Mouse (Mus musculus) R1 (cell line): Measurements from ENCODE around the gene Nol6.
"Not testable (repeated sequence)": the region's sequence is repeated elsewhere in the genome, so short reads cannot be mapped to it uniquely, and the experiment has no call there.

Experiments used
- DNase-seq: peaks from one replicate; pipeline ENCODE4 v3.0.0-alpha.2; 2018; ENCODE audit warnings: low read depth, low spot score

Gene Nol6

DNA sequence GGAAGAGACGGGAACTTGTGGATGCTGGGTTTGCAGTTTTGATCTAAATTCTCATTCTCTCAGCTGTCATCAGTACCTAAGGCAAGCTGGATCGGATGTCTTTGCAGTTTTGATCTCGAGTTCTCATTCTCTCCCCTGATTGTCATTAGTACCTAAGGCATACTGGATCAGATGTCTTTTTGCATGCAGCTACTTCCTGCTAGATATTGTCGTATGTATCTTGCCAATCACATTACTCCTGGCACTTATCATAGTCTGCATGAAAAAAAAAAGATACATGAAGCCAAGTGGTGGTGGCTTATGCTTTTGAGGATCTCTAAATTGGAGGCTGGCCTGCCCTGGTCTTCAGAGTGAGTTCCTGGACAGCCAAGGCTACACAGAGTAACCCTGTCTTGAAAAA, 39.4 kb downstream of the Nol6 start:
- no peak for DNase-seq

DNA sequence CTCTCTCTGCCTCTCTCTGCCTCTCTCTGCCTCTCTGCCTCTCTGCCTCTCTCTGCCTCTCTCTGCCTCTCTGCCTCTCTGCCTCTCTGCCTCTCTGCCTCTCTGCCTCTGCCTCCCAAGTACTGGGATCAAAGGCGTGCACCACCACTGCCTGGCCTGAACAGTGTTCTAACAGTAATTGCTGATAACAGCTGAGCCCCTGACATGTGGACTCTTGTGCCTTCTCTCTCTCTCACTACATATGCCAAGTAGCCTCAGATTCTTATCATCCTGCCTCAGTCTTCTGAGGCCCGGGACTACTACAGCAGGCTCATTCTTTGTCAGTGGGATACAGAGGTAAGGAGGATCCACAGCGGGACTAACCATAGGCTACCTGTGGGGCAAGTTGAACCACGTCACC, 41.5 kb downstream of the Nol6 start:
- not testable (repeated sequence) for DNase-seq

DNA sequence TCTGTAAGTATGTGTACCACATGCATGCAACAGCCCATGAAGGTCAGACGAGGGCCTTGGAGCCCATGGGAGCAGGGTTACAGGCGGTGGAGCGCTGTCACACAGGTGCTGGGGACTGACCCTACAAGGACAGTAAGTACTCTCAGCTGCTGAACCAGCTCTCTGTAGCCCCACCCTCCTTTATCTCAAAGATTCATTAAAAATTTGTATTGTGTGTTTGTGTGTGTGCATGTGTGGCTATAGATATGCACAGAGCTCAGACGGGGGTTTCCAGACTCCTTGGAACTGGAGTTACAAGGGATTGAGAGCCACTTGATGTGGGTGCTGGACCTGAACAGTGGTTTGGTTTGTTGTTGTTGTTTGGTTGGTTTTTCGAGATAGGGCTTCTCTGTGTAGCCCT, 42.5 kb downstream of the Nol6 start:
- no peak for DNase-seq

DNA sequence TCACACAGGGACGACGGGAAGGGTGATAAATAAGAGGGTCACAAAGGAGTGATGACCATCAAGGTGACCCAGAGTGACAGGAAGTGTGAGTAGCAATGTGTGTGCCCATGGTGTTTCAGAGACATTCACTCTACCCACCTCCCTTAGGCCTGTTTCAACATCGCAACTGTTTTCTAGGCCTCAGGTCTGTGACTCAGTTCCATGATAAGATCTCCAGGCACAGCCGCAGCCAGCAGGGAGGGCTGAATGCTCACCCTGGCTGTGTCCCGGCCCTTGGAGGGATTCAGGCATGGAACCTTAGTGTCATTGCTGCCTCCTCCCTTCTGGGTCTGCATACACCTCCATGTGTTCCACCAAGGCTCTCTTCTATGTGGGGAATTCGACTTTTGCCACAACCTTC, 45.5 kb downstream of the Nol6 start:
- no peak for DNase-seq

DNA sequence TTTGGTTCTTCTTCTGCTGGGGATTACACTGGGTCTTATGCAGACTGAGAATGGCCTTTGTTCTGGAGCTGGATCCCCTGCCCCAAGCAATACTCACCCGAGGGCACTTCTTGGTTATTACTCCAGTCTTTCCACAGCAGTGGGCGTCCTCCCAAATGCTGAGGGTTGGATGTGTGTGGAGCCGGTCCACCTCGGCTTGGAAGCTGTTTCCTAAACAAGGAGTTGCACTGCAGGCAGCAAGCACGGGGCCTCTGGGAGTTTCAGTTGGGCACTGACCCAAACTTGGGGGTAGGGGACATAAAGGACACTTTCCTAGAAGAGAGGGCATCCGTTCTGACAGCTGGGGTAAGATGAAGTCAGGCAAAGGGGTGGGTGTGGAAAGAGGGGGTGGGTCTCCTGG, 49.8 kb downstream of the Nol6 start:
- DNase-seq = no peak

DNA sequence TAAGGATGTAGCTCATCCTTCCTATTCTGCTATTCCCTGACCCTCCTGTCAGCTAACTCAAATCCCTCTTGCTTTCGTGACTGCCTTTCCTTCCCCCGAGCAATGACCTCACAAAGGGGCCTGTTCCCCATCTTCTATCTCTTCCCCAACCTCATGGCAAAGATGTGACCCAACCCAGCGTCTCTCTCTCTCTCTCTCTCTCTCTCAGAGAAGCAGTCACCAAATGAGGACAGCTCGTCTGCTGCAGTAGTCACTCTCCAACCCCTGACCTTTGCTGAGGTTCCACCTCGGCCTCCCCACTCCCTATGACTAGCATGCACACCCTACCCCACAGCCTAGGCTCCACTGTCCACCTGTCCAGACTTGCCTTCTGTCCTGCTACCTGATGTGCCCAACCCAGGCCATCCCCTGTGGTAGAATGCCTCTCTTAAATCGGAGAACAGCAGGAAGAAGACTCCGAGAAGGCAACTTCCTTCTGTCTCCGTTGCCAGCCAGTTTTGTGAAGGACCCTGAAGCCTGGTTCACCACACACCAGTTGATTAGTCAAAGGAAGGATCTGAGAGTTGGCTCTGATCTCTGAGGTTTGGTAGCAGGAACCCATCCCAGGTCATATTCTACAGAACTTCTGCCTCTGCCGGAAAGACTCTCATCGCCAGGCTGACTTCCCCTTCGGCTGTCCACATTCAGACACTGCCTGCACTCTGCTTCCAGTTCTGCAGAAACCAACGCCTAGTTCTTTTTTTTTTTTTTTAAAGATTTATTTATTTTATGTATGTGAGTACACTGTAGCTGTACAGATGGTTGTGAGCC, 51.0 kb downstream of the Nol6 start:
- DNase-seq = no peak

DNA sequence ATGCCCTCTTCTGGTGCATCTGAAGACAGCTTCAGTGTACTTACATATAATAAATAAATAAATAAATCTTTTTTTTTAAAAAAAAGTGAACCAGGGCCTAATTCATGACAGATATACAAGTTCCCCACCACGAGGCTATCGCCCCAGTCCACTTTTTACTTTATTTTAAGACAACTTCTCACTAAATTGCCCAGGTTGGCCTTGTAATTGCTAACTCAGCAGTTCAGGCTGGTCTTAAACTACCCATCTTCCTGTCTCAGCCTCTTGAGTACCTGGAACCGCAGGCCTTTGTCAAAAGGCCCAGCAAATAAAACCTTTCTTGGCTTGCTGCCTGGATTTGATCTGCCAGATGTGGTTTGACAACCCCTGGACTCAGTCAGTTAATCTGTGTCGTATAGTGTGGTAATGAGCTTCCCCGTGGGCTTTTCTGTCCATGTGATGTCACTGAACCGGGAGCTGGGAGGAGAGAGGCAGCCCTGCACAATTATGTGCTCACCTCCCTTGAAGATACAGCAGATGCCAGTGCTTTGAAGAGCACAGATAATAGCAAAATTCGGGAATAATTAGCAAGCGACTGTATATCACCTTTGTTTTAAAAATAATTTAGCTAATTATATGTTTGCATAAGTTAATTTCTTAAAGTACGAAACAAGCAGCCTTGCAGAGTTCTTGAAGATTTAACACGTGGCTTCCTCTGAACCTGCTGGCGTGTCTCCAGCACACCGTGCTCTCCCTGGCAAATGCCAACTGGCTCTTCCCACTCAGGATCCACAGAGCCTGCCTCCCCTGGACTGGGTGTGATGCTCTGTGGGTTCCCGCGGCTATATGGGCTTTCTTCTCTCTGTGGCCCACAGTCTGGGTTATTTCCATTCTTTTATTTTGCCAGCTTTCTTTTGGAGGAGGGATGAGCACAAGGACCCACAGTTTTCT, 52.5 kb downstream of the Nol6 start:
- no peak for DNase-seq

DNA sequence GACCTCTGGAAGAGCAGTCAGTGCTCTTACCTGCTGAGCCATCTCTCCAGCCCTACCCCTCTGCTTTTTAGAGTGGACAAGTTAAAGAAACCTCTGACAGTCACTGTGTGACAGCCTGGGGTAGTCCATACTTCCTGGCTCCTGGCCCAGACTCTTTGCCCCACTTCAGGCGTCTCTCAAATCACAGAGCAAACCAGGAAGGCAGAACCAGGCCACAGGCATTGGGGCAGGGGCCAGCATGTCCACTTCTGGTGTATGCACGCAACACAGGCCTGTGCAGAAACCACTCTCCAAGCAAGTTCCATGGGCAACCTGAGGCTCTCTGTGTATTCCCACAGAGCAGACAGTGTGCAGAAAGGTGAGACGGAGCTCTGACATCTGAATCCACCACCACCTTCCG, 59.1 kb downstream of the Nol6 start:
- DNase-seq = no peak
